Mouse (Mus musculus) bone marrow macrophage, adult 2 months (primary cell): ENCODE results near the gene Mtmr11. TPM values are rescaled to one million over a fixed set of nuclear protein-coding genes. Genes with fewer than 3 reads are reported as not detected.

Experiments
- H3K27ac ChIP-seq: 2 replicates; pipeline ENCODE4 v1.5.1; 2012; ENCODE audit warnings: low read depth, low read length; ENCODE audit not compliant: insufficient read depth
- H3K4me1 ChIP-seq: 2 replicates; pipeline ENCODE4 v1.6.1; 2012; ENCODE audit warnings: low read length; ENCODE audit not compliant: control insufficient read depth, insufficient read depth
- H3K4me3 ChIP-seq: 2 replicates; pipeline ENCODE4 v1.5.1; 2012; ENCODE audit warnings: mild to moderate bottlenecking, low read length, moderate library complexity; ENCODE audit not compliant: insufficient read depth
- CTCF ChIP-seq: IDR thresholded peaks from 2 replicates; pipeline ENCODE4 v1.5.1; 2012; ENCODE audit warnings: low read depth, mild to moderate bottlenecking, low read length, moderate library complexity
- POLR2A ChIP-seq: IDR thresholded peaks from 2 replicates; pipeline ENCODE4 v1.6.1; 2012; ENCODE audit warnings: mild to moderate bottlenecking, low read depth, low read length, borderline replicate concordance
- polyA plus RNA-seq: library from polyadenylated mRNA; stranded (reverse); fragments of >200 nt; gene quantifications from 2 replicates; pipeline ENCODE4 v1.2.4, GENCODE M21; 2012; ENCODE audit not compliant: missing spikeins, insufficient read depth, insufficient read length

Mtmr11 gene
- polyA plus RNA-seq, 1 experiment = 14.4 TPM

- Histone ChIP-seq H3K27ac (peak overlapping the region; percentile 57), H3K4me1 (peaks cover 19% of the 10 kb centered on the region), H3K4me3 (no peak overlapping the region)
- TF ChIP-seq POLR2A (no peak), CTCF (no peak)
These were observed 10.0 kb upstream of the Mtmr11 start for GRCm38 (mm10) chr3:96151836-96152235.

GRCm38 (mm10) chr3:96152611-96153010 is 9.2 kb upstream of the Mtmr11 start:
- Histone ChIP-seq H3K4me3 (no peak overlapping the region), H3K4me1 (peaks cover 19% of the 10 kb centered on the region), H3K27ac (peak overlapping the region; percentile 57)
- TF ChIP-seq POLR2A (no peak), CTCF (no peak)

GRCm38 (mm10) chr3:96155501-96155900 is 6.3 kb upstream of the Mtmr11 start:
- H3K4me3 ChIP-seq = no peak overlapping the region
- no peak overlapping the region for H3K27ac ChIP-seq
- H3K4me1 ChIP-seq = peaks cover 31% of the 10 kb centered on the region
- no peak for TF ChIP-seq POLR2A
- no peak for TF ChIP-seq CTCF

GRCm38 (mm10) chr3:96159820-96160219 is 2.0 kb upstream of the Mtmr11 start:
- H3K4me3 ChIP-seq = 0 out of 2 replicates have a peak overlapping the region, but pooled peaks have one; percentile 2
- TF ChIP-seq CTCF = no peak
- TF ChIP-seq POLR2A = no peak
- peak overlapping the region; percentile 85 for H3K27ac ChIP-seq
- H3K4me1 ChIP-seq = peaks cover 31% of the 10 kb centered on the region

DNA sequence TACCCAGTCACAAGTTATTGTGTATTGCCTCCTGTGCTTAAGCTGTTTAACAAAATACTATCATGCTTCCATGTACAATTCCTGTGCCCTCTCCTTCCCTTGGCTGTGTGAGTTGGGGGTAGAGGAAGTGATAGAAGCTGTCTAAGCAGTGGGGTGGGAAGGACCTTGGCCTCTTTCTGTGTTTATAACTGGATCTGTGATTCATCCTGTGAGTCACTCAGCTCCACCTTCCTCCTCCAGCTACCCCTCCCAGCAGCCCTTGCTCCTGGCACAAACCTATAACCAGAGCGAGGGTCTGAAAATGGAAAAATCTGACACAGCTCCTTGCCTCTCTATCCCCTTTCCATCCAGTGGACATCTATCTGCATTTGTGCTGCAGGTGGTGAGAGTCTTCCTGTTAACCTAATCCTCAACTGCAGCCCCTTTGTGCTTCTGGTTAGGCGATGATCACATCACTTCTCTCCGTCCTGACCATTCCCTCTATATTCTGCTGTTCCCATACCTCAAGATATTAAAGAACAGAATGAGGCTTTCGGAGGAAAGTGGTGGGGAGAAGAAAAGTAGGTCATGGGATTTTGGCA is 1.5 kb upstream of the Mtmr11 start:
- TF ChIP-seq POLR2A = no peak
- TF ChIP-seq CTCF = no peak
- peak overlapping the region; percentile 39 for H3K4me3 ChIP-seq
- H3K27ac ChIP-seq = peak overlapping the region; percentile 85
- peaks cover 31% of the 10 kb centered on the region for H3K4me1 ChIP-seq

- TF ChIP-seq CTCF (no peak), POLR2A (no peak)
- Histone ChIP-seq H3K4me3 (peak overlapping the region; percentile 39), H3K4me1 (peaks cover 31% of the 10 kb centered on the region), H3K27ac (peak overlapping the region; percentile 68)
These were observed 844 bp upstream of the Mtmr11 start for GRCm38 (mm10) chr3:96160803-96161516.

- no peak for TF ChIP-seq POLR2A
- TF ChIP-seq CTCF = no peak
- Histone ChIP-seq H3K4me3 (no peak overlapping the region), H3K27ac (no peak overlapping the region), H3K4me1 (peaks cover 31% of the 10 kb centered on the region)
These were observed 1.2 kb downstream of the Mtmr11 start for GRCm38 (mm10) chr3:96163040-96163439.

DNA sequence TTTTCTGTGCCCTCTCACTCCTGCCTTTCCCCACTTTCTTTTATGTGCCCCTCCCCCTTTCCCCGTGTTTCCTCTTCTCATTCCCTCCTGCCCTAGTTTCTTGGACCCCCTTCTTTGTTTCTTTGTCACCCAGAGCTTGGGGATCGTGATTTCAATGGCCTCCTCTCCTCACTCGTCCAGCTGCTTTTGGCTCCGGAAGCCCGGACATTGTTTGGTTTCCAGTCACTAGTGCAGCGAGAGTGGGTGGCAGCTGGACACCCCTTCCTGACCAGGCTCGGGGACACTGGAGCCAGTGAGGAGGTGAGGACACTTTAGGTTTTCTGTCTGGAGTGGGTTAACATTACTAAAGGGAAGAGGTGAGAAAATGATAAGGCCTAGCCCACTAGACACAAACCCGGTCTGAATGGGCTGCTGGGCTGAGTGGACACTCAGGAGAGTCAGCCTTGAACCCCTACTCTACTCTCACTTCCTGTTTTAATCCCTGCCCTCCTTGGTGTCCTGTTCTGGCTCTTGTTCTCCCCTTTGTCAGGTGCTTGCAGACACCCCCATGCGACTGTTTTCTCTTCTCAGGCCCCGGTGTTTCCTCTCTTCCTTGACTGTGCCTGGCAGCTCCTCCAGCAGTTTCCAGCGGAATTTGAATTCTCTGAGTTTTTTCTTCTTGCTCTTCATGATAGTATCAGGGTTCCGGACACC is 6.8 kb downstream of the Mtmr11 start:
- H3K27ac ChIP-seq = no peak overlapping the region
- no peak for TF ChIP-seq CTCF
- no peak for TF ChIP-seq POLR2A
- no peak overlapping the region for H3K4me3 ChIP-seq
- H3K4me1 ChIP-seq = peaks cover 16% of the 10 kb centered on the region

DNA sequence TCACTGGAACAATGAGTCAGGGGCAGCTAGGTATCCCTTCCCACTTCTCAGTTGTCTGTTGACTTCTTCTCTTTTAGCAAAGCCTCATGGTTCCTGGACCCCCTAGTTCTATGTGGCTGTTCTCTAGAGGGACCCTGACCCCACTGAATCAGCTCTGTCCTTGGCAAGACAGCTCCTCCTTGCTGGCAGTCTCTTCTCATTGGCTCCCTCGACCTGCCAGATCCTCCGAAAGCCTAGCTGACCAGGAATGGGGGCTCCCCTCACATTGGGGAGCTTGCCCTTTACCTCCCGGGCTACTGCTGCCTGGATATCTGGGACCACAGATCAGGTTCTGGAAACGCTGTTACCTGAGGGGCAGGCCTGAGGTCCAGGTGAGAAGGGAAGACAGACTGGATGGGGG is 8.5 kb downstream of the Mtmr11 start:
- peak overlapping the region; percentile 47; the same call in 1 of the 2 replicates for H3K27ac ChIP-seq
- H3K4me1 ChIP-seq = peaks cover 28% of the 10 kb centered on the region
- no peak for TF ChIP-seq CTCF
- no peak for TF ChIP-seq POLR2A
- H3K4me3 ChIP-seq = peak overlapping the region; percentile 9; the same call in 1 of the 2 replicates
